Mouse (Mus musculus) urinary bladder, adult 2 months (tissue): ENCODE results near the gene Clic5. TPM values are rescaled to one million over a fixed set of nuclear protein-coding genes. Genes with fewer than 3 reads are reported as not detected.

Experiments
- DNase-seq: peaks from one replicate; pipeline ENCODE4 v3.0.0; 2022; ENCODE audit warnings: low spot score
- polyA plus RNA-seq: library from polyadenylated mRNA; depleted of rRNA; stranded (reverse); fragments of >200 nt; gene quantifications from 2 replicates; pipeline ENCODE4 v1.2.3, GENCODE M21; 2012

Gene Clic5
- polyA plus RNA-seq, 1 experiment = 5.9 TPM

DNA sequence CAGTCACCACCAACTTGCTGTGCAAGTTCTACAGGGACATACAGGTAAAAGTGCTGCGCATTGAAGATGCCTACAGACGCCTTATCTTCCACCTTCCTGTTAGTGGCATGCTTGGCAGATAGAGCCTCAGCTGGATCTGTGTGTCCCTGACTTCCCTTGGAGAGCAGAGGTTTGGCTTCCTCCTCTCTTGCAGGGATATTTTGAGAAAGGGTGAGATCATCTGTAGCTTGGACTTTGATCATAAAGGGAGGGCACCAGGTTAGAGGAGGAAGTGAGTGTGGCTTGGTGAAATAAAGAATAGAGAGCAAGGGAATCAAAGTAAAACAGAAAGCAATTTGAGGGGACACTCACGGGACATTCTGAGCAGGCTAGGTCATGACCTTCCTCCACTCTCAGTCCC lies 4.6 kb downstream of the Clic5 start:
- DNase-seq = no peak

DNA sequence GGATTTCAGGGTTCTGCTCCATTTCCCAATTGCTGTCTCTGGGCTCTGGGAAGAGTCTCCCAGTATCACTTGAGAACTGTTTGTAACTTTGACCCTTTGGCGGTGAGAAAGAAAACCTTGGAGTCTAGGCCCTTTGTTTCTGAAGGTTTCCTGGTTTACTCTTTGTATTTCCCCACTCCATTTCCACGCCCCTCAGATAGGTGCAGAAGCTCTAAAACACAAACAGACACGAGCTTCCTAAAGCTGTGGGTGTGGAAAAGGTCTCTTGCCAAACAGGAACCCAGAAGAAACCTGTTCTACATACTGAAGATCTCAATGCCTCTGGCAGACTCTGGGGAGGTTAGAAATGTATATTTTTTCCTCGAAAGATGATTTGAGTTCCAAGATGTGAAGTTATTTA lies 10.8 kb downstream of the Clic5 start:
- no peak for DNase-seq

DNA sequence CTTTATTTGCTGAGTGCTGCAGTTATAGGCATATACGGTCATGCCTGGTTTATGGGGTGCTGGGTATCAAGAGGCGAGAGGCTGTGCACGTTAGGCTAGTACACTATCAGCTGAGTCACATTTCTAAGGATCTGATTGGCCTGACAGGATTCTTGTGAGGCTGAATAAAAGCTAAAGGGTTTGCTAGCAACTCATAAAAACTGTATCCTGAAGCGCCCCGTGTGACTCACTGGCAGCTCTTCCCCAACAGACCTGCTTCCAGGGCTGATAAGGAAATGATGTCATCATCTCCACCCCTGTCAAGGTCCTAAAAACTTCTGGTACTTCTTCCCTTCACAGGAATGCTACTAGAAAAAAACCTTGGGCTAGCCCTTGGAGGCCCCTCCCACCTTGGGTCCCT lies 14.6 kb downstream of the Clic5 start:
- no peak for DNase-seq

DNA sequence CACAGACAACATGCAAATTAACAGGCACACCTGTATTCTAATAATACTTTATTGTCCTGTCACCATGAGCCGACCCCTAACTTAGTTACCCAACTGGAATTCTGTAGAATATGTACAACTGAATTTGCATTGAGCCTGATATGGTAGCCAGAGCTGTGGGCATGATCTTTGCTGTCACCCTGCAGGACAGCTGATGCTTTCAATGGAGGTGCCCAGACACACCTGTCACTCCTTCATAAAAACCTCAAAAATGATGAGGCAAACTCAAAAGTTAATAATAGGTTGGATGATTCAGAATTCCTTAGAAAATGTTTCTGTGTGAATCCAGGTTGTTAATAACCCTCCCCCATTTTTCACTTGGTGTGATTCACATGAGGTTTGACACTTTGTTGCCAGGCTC lies 16.4 kb downstream of the Clic5 start:
- no peak for DNase-seq

DNA sequence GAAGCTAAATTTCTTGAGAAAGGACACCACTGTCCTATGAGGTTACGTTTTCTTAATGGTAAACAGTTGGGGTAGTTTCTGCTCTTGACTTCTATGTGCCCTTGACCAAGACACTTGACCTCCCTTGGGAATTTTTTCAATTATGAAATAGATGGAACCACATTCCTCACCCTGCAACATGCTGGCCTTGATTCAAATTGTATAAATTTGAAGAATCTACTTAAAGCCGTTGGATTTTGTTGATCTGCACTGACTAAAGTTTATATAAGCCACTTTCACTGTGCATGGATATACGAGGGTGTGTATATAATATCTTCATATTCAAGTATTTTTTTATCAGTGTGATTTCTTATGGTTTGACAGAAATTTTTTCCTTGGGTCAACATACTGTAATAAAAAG lies 17.2 kb downstream of the Clic5 start:
- DNase-seq = no peak

DNA sequence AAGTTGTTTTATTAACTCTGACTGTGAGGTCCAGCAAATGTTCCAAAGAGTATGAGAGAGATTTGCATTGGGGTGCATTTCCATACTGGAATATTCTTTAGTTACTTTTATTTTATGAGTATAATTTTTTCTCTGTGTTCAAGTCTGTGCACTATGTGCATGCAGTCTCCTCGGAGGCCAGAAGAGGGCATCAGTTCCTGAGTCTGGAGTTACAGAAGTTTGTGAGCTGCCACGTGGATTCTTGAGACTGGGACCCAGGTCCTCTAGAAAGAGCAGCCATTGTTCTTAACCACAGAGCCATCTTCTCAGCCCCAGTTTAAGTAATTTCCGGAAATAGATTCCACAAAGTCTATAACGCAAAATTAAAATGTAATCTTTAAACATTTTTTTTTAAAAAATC lies 20.5 kb downstream of the Clic5 start:
- DNase-seq = no peak

DNA sequence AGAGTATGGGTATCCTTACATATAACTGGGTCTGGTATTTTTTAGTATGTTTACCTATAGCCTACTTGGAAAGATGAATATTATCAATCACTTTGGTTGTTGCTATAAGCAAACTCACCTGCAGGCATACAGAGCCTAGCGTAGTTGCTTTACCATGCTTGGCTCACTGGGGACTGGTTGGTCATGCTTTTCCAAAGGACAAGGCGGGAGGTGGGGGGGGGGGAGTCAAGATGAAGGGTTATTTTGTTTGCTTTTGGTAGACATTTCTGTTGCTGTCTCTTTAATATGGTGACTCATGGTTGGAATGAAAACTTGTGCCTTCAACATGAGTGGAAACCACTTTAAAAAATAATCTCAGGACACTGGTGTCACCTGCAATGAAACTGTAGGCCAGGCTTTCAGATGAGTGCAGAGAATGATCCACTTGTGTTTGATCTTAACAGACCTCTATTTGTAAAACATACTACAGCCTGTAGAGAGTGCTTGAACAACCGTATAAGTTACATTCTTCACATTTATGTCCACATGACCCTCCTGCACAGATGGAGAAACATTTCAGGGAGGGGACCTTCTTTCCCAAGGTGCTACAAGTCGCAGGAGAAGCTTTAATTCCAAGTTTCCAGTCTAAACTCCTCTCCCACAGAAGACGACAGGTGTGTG lies 24.7 kb downstream of the Clic5 start:
- DNase-seq = no peak

DNA sequence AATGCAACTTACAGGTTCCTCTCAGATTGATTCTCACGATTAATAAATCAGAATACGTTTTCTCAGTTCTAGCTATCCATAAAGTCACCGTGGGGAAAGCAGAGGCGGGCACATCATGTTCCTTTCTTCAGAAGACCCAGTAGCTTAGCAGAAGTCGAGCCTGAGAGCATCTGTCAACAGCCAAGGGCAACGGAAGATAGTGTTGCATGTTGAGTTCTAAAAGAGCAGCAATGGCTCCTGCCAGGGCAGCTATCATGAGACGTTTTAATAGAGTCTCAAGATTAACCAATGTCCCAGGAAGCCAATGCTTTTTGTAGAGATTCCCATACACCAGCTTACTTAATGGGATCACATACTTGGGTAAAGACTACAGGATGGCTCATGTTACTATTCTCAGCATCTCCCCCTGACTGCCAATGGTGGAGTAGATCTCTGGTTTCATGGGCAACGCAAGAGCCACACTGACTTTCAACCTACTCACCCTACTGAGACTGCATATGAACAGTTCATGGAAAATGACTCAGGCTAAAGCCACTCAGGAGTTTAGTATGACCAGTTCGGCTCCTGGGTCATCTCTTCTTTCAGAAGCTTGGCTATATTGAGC lies 26.9 kb downstream of the Clic5 start:
- no peak for DNase-seq

DNA sequence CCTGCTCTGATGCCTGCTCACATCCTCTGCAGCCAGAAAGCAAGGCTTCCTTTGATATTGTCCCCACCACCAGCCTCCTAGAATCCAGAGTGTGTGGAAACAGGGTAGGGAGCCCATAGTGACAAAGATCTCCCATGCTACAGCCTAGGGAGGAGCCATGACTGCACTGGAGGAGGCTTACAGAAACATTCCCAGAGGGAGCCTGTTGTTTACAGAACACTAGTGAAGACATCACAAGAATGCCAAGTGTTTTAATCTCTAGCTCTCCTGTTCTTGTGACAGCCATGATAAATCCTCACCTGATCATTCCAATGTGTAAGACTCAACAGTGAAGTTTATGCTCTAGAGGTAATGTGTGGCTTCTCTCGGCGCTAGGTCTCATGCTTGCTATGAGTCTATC lies 28.8 kb downstream of the Clic5 start:
- no peak for DNase-seq

DNA sequence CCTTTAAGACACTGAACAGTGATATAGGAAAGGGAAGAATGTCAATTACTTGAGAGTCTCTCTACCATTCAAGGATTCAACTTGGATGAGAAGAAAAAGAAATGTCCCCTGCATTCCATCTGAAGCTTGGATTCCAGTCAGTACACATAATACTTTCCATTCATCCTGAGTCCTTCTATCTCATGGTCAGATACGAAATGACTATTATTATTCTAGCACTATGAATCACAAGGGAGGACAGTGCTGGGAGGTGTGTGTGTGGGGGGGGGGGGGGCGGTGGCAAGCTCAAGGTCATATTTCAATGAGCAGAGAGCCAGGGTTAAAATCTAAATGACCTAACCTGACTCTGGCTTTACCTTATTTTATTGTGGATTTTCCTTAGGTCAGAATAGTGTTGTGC lies 31.6 kb downstream of the Clic5 start:
- no peak for DNase-seq

DNA sequence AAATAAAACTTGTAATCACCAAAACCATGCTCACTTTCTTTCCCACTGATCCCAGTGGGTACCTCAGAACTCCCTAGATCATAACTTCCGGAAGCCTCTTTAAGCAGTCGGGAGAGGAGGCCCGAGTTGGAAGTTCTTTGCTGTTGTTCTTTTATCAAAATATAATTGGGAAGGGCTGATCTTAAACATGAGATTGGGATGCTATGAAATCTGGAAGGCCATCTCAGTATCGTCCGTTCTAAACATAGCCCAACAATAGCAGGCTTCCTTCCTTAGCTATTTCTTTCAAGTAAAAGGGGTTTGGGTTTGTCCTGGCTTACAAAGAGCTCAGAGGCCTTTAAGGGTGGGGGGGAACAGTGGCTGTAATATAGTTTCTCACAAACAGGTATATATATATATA lies 40.0 kb downstream of the Clic5 start:
- no peak for DNase-seq

DNA sequence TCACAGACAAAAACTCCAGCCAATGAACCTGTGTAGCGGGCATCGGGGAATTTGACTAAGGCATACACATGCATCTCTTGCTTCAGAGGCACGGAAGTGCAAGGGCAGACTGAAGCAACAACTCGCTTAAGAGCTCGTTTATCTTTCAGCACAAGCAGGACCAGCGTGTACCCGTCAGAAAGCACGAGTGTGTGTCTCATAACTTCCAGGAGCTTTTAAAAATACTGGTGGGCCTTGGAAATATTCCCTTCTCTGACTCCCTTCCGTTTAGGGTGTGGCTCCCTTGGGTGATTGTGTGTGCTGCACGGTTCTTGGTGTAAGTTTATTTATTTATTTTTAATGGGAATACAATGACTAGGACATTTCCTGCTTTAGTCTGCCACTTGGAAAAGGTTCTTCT lies 41.7 kb downstream of the Clic5 start:
- no peak for DNase-seq

DNA sequence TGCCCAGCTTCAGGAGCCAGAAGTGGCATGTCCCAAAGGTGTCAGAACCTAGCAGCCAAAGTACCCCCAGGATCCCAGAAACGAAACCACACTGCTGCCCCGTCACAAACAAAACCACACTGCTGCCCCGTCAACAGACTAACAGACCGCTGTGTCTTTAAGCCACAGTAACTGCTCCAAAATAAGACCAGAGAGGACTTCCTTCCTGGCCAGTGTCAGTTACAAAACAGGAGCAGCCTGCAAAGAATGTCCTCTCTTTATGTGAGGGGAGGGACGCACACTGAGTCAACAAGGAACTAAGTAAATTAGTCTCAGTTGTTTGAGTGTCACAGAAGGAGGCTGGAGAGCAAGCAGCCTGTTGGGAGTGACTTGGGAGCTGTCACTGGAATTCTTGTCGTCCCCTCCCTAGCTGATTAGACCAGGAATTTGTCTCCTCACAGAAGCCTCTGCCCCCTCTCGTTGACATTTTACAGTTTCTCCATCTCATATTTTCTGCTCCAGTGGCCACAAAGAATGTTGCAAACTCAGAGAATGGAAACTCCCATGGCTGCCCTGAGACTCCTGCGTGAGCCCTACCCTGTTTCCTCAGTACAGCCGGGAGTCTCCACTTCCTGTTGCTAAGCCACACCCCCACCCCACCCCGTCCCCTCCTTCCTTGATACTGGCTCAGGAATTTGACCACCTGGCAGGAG lies 50.8 kb downstream of the Clic5 start:
- DNase-seq = no peak

DNA sequence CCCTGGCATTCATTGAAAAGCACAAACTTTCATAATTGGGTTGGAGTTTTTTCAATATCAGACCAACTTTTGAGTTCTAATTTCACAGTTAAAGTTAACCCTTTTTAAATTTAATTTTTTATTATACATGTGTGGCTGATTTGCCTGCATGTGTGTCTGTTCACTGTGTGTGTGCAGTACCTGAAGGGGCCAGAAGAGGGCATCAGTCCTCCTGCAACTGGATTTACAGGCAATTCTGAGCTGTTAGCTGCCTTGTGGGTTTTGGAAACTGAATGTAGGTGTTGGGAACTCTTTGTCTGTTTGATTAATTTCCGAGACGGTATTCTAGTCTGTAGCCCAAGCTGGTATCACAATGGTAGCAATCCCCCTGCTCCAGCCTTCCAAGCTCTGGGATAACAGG lies 52.4 kb downstream of the Clic5 start:
- no peak for DNase-seq

DNA sequence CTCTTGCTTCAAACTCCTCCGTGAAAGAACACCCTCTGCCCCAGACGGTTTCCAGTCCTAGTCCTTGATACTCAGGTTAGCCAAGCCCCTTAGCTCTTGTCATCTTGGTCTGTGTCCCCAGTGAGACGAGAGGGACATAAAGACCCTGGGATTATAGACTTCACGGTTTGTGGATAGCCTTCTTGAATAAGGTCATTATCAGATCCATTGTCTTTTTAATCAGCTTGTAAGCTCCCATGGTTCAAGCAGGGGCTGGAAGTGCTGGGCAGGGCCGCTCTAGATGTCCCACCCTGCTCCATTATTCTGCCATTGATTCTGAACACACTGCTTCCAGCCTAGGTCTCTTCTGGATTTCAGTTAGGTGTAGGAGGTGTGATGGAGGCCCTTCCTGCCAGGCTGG lies 55.7 kb downstream of the Clic5 start:
- DNase-seq = no peak

DNA sequence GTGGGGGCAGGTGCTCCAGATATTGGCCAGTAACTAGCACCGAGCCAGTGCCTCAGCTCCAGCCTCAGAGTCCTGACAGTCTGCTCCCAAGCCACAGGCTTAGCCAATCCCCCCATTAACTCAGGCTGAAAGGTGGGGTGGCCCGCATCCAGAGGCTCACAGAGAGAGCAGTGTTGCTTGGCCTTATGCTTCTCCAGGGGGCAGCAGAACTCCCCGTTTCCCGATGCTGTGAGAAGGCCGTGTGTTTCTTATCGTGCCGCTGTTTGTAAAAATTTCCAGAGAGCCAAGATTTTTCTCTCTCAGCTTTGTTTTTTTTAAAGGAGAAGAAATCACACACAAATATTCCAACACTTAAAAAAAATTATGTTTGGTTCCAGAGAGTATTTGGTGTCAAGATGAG lies 56.2 kb downstream of the Clic5 start:
- DNase-seq = no peak

DNA sequence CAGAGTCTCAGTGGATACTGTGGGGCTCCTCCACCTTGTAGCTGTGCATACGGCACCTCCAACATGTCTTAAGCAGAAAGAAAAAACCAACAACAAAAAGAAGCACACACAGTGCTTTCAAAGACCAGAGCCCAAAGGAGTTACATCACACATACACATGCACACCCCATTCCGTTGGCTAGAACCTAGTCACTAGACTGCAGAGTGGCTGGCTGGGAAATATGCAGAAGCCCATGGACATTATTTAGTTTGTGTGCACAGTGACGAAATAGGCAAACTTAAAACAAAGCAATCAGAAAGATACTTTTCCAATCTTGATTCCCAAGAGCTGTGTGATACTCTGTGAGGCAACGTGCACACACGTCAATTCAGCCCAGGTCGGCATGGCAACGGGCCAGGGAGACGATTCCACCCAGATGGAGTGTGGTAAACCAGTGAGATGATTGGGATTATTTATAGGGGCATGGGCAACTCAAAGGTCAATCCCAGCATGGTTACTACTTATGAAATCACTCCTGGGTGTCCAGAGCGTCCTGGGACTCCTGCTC lies 57.8 kb downstream of the Clic5 start:
- DNase-seq = no peak

DNA sequence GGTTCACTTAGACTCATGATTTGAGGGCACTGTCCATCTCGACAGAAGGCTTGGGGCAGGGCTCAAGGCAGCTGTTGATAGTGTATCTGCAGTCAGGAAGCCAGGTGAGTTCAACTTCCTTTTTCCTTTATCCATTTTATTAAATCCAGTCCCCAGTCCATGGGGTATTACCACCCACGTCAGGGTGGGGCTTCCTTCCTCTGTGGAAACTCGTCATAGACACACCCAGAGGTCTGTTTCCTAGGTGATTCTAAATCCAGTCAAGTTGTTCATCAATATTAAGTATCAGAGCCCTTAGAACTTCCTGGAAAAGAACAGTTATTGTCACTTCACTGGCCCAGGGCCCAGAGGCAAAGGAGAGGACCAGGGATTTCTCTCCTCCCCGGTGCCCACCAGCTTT lies 61.2 kb downstream of the Clic5 start:
- no peak for DNase-seq

DNA sequence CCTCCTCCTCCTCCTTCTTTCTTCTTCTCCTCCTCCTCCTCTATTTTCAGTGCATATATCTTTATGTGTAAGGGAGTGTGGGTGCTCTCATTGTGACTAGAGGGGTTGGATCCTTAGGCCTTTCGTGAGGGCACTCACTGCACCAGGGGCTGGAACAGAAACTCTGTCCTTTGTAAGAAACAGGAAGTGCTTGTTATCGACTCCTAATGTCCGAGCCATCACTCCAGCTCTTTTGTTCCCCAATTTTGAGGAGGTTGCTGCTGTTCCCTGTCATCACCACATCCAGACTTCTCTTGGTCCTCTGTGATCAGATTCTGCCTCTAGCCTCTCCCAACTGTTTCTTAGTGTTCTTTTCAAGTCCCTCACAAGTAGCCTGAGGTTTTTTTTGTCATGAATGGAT lies 64.3 kb downstream of the Clic5 start:
- no peak for DNase-seq

DNA sequence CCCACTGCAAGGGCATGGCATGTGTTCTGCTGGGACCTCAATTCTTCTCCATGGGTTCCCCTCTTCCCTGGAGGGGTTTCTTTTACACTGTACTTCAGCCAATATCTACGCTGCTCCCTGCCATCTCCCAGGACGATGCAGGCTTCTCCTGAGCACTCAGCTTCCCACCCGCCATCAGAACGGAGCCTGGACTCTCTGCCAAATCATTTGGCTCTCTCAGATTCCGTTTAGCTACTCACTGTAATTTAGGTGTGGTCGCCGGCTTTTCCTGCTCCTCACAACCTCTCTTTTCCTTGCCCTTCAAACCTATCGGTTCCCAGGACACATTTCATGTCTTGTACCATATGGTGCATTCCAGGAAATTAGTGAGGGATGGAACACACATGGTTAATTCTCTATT lies 66.3 kb downstream of the Clic5 start:
- no peak for DNase-seq

DNA sequence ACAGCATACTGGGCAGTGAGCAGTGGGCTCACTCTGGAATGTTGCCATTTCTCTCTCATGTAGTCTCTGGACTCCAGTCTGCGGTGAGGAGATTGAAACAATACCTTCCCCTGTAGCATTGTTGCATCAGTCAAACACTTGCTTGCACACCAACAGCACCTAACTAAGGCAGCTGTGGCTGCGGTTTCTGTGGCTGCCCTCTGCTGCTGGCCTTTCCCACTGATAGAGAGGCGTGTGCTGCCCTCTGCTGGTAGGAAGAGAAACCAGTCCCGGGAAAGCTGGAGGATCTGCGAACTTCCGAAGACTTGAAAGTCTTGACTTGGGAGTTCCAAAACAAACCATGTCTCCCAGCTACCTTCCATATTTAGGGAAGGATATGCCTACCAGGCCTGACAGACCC lies 68.2 kb downstream of the Clic5 start:
- DNase-seq = peak; percentile 42

DNA sequence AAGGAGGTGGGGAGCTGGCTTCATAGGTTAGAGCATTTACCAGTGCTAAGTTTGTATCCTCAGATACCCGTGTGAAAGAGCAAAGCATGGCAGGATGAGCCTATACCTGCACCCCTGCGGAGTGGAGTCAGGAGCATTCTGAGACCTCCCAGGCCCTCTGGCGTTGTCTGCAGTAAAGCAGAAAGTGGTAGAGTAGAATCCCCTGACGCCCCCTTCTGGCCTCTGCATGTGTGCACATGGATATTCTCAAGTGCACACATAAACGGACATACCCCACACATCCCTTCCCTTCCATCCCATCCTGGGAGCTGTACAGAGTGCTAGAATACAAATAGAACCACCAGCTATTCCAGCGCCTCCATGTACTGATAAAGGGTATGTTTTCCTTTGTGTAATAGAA lies 70.9 kb downstream of the Clic5 start:
- no peak for DNase-seq

DNA sequence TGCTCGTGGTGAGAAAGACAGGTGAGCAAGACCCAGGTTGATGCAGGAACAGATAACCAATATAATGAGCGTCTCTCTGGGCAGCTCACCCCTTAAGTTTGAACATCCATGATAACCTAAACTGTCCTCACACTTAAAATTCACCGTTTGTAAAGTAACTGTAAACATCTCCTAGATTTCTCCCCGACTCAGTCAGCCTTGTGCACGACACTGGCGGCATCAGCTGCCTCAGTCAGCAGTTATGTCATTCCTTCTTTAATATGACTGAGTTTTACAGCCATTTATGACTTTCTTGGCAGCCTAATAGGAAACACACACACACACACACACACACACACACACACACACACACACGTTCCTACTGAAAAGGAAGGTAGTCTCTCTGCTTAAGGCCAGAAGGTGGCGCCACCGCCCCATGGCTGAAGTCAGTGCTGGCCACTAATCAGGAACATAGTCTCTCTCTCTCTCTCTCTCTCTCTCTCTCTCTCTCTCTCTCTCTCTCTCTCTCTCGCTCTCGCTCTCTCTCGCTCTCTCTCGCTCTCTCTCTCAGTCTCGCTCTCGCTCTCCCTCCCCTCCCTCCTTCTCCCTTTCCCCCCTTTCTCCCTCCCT lies 73.3 kb downstream of the Clic5 start:
- DNase-seq = no peak
